Mouse (Mus musculus): Measurements from ENCODE around the gene Hif3a.
A peak's percentile ranks its signal among the peaks of the same experiment; 100 is the strongest.

Hif3a gene

DNA sequence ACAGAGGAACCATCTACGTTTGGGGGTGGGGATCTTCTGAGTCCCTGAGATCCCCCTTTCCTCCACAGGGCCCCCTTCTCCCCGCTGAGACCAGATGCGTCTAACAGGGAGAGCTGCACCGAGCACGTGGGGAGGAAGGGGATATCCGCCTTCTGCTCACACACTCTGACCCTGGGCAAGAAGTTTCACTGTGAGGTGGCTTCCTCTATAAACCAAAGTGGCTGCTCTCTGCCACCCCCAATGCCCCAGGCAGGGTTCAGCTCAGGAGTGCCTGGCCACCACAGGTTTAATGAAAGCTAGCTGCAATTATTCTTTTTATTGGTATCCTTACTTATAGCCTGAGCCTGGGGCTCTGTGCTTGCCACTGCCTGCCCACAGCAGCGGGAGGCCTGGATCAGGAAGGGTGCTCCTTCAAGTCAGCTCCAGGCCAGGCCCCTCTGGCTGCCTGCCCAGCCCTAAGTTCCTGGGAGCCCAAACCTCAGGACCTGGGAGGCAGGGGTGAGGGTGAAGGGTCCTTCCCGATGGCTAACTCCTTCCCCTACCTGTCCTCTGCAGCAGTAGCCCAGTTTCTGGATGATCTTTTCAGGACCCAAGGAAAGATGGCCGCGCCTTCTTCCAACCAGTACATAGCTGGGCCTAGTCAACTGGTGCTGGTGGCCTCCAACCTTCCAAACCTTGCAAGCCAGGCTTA is 37.3 kb downstream of the Hif3a start:
- no peak for DNase-seq (ENCODE audit: low spot score)

DNA sequence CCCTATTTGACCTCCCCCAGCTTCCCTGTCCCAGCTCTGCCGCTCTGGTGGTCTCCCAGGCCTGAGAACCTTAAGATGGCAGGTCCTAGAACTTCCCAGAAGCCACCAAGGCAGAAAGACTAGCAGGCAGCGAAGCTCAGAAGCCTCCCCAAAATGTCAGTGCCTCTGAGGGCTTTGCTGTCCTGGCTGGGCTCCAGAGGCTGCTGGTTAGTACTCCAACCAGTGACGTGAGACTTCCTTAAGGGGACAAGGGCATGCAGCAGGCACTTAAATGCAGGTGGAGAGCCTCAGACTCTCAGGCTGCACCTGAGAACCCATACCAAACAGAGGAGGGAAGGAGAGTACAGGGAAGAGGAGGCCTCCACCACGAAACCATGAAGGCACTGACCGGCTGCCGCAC is 38.1 kb downstream of the Hif3a start:
- DNase-seq (ENCODE audit: low spot score), result no peak

DNA sequence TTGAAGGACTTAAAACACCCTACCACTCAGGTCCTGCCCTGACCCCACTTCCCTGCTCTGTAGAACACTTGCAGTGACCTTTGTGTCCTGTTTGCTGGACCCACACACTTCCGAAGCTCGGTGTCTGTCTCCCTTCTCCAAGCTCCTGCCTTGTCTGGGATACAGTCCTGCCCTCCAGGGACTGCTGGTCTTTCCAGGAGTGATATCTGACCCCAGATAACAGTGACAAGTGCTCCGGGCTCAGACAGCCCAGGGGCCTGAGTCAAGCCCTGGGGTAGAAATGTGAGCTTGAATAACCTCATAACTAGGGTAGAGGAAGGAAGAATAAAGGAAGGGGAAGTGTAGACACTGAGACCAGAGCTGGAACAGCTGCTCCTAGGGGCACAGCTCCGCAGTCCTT is 38.5 kb downstream of the Hif3a start:
- DNase-seq (ENCODE audit: low spot score), result no peak

DNA sequence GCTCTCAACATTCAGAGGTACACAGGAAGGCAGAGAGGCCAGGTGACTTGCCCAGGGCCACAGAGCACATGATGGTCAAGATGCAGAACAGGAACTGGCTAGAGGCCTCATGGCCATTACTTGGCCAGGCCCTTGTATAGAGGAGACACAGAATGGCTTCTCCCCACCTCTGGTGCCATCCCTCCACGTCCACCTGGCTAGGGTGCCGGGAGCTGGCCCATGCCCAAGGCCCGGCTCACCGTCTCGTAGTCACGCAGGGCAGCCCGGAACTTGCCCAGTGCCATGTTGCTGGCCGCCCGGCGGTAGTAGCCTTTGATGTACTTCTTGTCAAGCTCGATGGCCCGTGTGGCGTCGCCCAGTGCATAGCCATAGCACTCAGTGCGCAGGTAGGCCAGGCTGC is 40.1 kb downstream of the Hif3a start:
- no peak for DNase-seq (ENCODE audit: low spot score)

DNA sequence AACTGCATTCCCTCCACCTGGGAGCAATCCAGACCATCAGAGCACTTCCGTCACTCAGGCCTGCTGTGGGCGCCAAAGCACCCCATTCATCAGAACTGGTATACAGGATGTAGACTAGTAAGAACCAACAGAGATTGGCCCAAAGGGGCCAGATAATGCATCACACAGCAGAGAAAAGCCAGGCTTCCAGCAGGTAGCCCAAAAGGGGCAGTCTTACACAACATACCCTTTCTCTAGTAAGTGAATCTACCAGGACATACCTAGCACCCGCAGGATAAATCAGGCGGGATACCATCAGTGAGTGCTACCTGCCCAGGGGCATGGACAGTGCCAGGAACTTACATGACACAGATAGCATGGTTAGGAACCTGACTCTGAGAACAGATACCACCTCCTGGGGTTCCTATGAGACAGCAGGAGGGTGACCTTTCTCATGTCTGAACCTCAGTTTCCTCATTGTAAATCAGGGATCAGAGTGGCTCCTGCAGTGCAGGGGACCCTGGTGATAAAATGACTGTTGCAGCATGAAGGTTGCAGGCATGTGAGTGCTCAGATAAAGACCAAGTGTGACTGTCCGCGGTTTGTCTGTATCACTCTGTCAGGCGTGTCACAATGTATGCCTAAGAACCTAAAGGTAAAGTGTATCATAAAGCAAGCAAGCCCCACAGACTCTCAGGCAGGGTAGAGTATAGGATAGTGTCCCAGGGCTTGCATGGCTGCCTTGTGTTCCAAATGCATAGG is 42.6 kb downstream of the Hif3a start:
- DNase-seq (ENCODE audit: low spot score), result no peak

DNA sequence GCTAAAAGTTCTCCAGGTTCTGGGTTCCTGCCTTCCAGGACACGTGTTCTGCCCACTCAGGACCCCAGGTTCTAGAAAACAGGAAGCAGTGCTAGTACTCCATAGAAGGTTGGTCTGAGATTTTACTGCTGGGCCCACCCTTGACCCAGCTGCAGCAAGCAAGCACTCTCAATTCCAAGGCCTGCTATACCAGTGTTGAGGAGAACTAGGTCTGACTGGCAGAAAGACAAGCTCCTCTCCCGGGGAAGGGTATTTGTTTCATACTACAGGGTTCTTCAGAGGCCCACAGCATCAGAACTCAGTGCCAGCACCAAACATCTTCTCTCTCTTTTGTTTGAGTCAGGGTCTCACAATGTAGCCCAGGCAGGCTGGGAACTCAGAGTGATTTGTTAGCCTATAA is 44.3 kb downstream of the Hif3a start:
- no peak for DNase-seq (ENCODE audit: low spot score)

DNA sequence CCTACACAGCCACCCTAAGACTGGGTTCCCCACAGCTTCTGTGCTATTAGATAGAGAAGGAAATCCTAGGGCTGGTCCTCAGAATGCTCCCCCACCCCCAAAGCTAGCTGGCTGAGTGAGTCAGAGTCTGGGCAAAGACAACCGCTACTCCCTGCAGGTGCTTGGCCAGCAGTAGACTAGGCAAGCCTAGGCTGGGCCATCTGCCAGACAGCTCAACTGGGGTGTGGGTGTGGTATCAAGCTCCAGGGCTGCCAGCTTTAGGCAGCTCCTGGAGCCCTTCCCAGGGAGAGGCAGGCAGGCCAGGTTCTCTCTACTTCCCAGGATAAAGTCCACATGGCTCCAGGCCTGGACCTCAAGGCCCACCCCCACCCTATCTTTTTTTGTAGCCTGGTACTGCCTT is 45.2 kb downstream of the Hif3a start:
- DNase-seq (ENCODE audit: low spot score), result peak; percentile 68

DNA sequence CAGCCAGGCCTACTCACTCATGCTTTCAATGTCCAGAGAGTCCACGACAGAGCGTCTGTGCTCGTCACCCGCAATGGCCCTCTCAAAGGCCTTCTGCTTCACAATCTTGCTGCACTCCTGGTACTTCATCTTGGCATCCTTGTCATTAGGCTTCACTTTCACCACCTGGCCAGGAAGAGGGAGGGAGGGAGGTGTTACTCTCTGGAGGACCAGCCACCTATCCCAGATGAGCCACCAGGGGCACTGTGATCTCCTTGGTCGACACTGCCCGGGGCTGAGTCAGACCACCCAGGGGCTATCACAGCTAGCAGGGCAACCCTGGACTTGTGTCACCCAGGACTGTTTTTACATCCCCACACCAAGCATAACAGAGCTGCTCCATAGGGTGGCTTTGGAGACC is 46.8 kb downstream of the Hif3a start:
- no peak for DNase-seq (ENCODE audit: low spot score)

DNA sequence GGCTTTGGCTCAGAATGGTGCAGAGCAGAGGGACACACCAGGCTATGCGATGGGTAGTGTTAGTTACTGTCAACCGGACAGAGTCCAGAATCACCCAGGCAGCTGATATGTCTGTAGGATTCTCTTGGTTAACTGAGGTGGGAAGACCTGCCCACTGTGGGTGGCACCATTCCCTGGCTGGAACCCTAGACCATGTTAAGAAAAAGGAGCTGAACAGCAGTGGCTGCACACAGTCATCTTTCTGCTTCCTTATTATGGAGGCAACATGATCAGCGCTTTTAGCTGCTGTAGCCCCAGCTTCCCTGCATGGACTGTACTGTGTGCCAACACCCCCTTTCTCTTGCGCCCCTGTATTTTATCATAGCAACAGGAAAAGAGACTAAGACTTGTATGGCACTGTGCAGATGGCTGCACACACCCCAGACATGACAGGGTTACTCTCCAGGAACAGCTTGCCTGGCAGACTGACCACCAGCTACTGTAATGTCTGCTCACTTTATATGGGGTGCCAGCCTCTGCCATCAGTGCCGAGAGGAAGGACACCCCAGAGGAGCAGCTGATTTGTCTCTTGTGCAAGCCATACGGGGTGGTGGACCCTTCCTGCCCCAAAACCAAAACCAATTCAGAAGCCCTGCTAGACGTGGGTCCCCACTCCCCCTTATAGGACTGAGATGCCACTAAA is 50.2 kb downstream of the Hif3a start:
- no peak for DNase-seq (ENCODE audit: low spot score)

DNA sequence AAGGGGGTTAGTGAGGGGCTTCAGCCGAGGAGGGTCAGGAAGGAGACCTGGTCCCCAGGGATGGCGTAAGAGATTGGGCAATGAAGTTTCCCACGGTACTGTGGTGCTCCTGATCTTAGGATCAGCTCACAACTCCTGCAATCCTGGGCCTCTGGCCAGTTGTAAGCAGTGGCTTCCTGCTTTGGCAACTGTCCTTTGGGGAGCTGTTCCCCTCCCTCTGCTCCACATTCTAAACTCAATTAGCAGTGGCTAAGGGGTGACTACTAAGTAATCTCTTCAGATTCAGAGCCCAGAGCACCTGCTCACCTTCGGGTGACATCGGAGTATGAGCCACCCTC is 52.2 kb downstream of the Hif3a start:
- DNase-seq (ENCODE audit: low spot score), result no peak

DNA sequence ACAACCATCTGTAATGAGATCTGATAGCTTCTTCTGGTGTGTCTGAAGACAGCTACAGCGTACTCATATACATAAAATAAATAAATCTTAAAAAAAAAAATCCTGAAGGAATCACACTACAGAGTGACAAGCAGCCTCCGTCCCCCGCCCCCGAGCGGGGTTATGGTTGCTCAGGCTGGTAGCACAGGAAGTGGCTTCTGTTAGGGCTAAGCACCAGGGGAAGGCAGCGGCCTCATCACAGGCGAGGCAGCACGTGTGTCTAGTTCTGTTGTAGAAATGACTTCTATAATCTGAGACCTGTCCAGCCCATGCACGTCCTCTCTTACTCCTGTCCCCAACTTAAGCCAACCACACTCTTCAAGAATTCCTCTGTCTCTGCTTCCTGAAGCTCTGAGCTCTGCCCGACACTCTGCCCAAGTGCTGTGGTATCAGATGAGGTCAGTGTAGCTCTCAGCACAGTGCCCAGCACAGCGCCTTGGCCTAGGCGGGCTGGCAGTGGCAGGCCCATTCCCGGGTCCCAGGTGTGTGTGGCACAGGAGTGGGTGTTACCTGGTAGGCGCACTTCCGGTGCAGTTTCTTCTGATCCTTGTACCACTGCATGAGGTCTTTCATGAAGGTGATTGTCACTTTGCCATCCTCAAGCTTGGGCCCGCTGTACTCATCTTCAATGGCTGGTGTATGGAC is 52.8 kb downstream of the Hif3a start:
- DNase-seq (ENCODE audit: low spot score), result no peak

DNA sequence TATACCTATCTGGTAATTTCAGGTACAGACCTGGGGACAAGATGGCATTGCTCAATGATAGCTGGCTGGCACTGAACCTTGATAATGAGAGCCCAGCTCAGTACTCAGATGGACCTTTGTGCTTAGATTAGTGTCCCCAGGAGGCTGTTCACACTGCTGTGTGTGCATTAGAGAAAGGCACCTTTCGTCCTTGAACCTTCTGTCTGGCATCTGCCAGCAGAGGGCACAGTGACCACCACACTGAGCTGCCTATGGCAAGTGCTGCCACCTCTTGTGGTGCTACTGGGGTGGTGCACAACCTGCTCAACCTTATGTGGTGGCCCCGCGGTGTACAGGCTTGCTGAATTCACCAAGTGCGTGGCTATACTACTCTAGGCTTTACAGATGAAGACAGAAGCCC is 54.9 kb downstream of the Hif3a start:
- no peak for DNase-seq (ENCODE audit: low spot score)

DNA sequence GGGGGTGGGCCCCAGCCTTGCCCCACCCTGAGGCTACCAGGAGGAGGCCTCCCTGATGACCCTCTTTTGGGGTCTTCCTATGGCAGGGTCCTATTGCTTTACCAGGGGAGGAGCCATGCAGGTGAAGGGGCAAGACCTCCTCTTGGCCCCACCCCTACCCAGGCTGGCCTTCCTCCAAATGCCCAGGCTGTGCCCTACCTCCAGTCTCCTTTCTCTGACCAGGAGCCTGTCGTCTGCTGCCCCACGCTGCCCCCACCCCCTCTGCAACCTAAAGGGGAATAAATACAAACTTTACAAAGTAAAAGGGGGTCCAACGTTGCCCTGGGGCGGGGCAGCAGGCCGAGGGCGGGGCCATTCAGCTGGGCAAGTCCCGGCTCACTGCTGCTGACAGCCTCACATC is 57.5 kb downstream of the Hif3a start:
- DNase-seq (ENCODE audit: low spot score), result no peak

DNA sequence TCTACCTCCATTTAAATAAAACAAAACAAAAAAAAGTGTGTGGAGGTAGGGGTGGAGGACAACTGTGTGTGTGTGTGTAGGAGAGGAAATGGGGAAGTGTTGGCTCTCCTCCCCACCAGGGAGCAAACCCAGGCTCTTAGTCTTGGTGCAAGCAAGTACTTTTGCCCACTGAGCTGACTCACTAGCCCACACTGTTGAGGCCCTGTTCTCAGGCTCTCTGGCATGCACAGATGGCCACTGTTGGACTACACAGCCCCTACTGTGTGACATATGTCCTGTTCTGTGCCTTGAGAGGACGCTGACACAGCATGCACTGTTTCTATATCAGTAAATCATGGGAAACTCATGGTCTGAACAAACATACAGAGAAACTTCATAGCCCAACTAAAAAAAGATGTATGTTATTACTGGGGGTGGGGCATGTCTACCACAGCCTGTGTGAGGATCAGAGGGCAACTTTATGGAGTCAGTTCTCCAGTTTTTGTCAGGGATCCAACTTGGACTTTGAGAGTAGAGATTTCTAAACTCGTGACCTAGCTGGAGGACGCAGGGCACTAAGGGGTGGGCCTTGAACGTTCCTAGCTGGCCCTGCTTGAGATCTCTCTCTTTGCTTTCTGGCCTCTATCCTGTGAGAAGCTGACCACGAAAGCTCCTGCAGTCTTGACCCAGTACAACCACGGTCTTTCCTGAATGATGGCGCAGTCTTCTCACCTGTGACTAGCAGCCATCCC is 58.8 kb downstream of the Hif3a start:
- no peak for DNase-seq (ENCODE audit: low spot score)

DNA sequence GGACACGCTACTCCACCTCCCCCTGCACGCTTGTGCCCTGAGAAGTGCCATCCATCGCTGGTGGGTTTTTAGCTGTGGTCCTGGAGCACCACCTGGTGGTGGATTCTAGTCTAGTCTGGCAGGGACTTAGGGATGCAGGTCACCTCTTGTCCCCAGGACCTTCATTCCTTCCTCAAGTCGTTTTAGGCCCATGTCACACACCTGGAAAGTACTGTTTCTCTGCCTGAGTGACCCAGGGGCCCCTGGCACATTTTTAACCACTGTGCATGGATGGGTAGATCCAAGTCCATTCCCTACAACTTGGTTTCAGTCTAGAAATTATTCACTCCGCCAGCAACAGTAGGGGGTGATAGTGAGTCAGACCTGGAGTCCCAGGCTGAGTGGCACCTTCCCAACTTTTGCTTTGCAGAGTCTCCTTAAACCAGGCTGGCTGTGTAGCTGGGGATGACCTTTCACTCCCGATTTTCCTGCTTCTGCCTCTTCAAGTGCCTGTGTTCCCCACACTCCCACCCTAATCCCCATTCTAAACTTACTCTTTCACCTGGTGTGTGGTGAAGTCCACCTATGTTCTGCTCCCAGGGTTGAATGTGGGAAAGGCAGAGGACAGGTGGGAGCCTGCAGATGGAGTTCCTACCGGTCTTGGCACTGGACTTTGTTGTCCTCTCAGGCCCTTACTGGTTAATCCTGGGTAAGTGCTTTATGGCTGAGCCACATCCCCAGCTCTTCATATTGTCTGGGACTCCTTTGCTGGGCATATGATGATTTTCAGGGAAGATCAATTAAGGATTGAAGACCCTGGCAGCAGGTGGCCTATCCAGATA is 59.6 kb downstream of the Hif3a start:
- DNase-seq (ENCODE audit: low spot score), result peak; percentile 61

DNA sequence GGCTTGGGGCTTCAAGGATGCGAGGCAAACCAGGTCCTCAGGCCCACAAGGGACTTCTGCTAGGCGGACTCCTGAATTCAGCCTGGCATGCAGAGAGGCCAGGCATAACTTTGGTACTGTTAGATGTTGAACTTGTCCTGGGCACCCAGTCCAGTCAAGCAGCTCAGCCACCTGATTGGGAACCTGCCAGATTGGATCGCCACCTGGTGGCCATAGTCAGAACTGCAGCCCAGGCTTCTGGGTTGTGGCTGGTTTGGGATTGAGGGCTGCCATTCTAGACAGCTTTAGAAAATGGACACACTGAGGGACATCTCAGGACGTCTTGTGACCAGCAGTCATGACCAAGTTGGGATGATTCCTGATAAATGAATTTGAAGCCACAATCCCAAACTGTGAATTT is 62.6 kb downstream of the Hif3a start:
- DNase-seq (ENCODE audit: low spot score), result peak; percentile 94

DNA sequence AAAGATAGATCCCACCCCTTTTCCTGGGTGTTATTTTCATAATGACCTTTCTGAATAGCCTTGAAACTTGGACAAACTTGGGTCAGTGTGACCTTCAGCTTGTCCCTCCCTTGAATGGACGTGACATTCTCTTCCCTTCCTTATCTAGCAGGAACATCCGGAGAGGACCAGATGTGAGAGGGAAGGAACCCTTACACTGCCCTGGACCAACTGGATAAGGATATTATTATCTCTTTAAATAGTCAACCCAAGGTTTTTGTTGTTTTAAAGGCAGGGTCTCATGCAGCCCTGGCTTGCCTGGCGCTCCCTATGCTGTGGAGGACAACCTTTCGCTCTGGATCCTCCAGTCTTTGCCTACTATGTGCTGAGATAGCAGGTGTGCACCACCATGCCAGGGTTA is 63.0 kb downstream of the Hif3a start:
- DNase-seq (ENCODE audit: low spot score), result no peak

DNA sequence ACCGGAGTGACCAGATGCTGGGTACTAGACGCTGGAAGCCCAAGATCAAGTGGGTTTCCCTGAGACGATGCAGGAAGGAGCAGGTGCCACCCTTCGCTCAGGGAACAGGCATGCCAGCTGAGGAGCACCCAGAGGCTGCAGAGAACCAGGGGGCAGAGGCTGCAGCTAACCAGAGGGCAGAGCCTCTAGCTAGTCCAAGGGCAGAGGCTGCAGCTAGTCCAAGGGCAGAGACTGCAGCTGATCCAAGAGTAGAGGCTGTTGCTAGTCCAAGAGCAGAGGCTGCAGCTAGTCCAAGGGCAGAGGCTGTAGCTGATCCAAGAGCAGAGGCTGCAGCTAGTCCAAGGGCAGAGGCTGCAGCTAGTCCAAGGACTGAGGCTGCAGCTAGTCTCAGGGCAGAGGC is 66.9 kb downstream of the Hif3a start:
- DNase-seq (ENCODE audit: low spot score), result no peak

DNA sequence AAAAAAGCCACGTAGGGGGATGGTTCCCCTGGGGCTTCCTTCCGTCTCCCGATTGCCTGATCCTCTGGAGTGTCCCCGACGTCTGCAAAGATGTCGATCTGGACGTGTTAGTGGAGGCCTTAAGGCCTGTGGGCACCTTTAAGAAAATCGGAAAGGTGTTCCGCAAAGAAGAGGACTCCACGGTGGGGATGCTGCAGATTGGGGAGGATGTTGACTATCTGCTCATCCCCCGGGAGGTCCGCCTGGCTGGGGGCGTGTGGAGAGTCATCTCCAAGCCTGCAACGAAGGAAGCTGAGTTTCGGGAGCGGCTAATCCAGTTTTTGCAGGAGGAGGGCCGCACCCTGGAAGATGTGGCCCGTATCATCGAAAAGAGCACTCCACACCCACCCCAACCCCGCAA is 67.8 kb downstream of the Hif3a start:
- DNase-seq (ENCODE audit: low spot score), result no peak

DNA sequence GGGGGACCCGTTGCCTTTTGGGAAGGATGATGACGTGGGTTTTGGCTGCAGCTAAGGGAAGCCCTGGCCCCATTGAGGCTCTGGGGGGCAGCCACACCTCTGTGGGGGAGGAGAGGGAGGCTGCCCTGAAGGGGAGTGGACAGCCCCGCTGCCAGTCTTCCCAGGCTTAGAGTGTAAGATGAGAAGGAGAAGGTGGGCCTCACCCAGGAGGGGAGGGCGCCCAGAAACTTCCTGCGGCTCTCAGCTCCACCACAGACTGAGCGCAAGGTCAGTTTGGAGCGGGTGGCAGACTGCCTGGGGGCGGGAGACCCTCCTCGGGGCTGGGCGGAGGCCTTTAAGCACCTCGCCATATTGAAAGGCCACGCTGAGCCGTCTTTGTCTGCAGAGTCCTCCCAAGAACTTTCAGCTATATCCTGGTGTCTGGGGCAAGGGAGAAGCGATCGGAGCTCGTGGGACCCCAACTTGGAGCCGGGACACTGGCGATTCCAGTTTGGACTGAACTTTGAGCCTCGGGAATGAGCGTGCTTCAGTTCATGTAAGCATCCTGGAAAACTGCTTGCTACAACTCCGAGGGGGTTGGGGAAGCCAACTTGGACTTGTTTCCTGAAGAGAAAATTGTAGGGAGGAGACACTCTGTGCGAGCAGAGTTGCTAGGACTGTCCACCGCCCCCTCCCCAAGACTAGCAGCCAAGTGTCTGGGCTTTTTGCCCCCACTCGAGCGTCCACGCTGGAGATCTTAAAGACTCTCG is 68.4 kb downstream of the Hif3a start:
- peak; percentile 80 for DNase-seq (ENCODE audit: low spot score)

DNA sequence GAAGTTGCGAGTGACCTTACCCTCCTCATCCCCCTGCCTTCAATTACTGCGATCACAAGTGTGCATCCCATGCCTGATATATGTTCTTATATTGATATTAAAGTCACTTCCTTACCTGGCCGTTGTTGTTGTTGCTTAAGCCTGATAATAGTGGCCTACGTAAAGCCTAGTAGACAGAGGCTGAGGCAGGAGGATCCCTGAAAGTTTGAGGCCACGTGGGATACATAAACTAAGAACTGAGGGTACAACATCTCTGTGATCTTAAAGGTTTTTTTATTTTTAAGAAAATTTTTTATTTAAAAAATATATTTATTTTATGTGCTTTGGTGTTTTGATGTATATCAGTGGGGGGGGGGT is 69.8 kb downstream of the Hif3a start, which contains the start of gene Ccdc8:
TSS of gene Ccdc8 (plus strand) at position 258 of the 357 bp plus-strand sequence.
- DNase-seq (ENCODE audit: low spot score), result no peak

Data from ovary, postnatal 10 days (tissue).